Mouse (Mus musculus): ENCODE measurements around the gene Arhgap25. TPM values are rescaled to one million over a fixed set of nuclear protein-coding genes. Genes with fewer than 3 reads are reported as not detected.

Gene Arhgap25
- polyA plus RNA-seq, 1 experiment from 2014 or later, result 4.4 TPM

GRCm38 (mm10) chr6:87467373-87467772, 65.7 kb downstream of the Arhgap25 start:
- Histone ChIP-seq H3K4me1 (peaks cover 14% of the 10 kb centered on the region), H3K4me3 (no peak overlapping the region), H3K9me3 (no peaks in the 10 kb centered on the region), H3K27me3 (no peaks in the 10 kb centered on the region), H3K36me3 (no peaks in the 10 kb centered on the region; the same call in 1 of the 2 replicates), H3K4me2 (replicated peaks) (no peak overlapping the region), H3K9ac (no peak overlapping the region), H3K27ac (no peak overlapping the region)
- 91% methylated on average over 1 of the region's 1 CpGs for WGBS
- no peak for ATAC-seq (ENCODE audit: low FRiP score, low read depth)

- H3K9ac ChIP-seq, result peak overlapping the region; percentile 25; the same call in 1 of the 2 replicates
- 7% methylated on average over 12 of the region's 12 CpGs for WGBS
- peaks cover 14% of the 10 kb centered on the region for H3K4me1 ChIP-seq
- no peak overlapping the region for H3K27ac ChIP-seq
- no peaks in the 10 kb centered on the region for H3K9me3 ChIP-seq
- 0 out of 2 replicates have a peak overlapping the region, but pooled peaks have one; percentile 2 for H3K4me3 ChIP-seq
- H3K36me3 ChIP-seq, result no peaks in the 10 kb centered on the region; the same call in 1 of the 2 replicates
- peak; percentile 48; the same call in 1 of the 2 replicates for ATAC-seq (ENCODE audit: low FRiP score, low read depth)
- no peaks in the 10 kb centered on the region for H3K27me3 ChIP-seq
- H3K4me2 ChIP-seq (replicated peaks), result peak overlapping the region; percentile 51
Measured at GRCm38 (mm10) chr6:87466221-87466620, 66.8 kb downstream of the Arhgap25 start.

DNA sequence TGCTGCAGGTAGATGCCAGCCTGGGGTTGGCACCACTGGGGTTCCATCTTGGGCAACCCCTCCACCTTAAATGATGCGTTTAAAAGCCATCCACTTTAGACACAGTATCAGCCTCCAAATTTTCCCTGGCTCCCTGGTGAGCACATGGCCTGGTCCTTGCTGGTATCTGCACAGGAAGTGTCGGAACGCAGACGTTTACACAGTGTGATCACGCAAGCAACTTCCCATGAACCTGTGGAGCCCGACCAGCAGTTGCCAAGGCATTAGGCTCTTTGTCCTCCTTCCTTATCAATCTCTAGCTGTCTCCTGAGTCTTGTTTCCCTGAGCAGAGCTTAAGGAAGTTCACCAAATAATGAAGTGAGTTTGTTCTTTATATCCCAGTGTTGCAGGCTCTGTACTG, 77.6 kb downstream of the Arhgap25 start:
- Histone ChIP-seq H3K9me3 (no peaks in the 10 kb centered on the region), H3K9ac (no peak overlapping the region), H3K27ac (no peak overlapping the region), H3K4me1 (no peaks in the 10 kb centered on the region), H3K4me2 (replicated peaks) (no peak overlapping the region), H3K4me3 (no peak overlapping the region), H3K27me3 (no peaks in the 10 kb centered on the region), H3K36me3 (no peaks in the 10 kb centered on the region)
- no peak for ATAC-seq (ENCODE audit: low FRiP score, low read depth)
- WGBS, result 70% methylated on average over 6 of the region's 6 CpGs

DNA sequence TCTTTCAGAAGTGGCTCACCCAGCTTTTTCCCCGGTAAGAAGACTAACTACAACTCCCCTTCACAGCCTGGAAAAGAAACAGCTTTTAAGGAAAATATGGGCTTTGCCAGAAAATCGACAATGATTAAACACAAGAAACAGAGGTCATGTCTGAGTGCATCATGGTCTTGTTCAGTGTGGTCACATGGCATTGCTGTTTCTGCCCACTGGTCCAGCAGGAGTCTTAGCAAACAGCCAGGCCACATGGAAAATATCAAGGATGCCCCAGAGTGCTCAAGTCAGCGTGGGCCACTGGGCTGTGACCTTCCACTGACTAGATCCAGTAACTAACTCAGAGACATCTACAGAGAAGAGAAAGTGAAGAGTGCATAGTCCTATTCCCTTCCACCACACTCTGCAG, 81.3 kb downstream of the Arhgap25 start:
- 64% methylated on average over 3 of the region's 3 CpGs for WGBS
- H3K4me2 ChIP-seq (replicated peaks), result no peak overlapping the region
- no peaks in the 10 kb centered on the region for H3K9me3 ChIP-seq
- ATAC-seq (ENCODE audit: low FRiP score, low read depth), result no peak
- no peaks in the 10 kb centered on the region for H3K27me3 ChIP-seq
- H3K27ac ChIP-seq, result no peak overlapping the region
- no peaks in the 10 kb centered on the region for H3K36me3 ChIP-seq
- H3K9ac ChIP-seq, result no peak overlapping the region
- H3K4me1 ChIP-seq, result 0 out of 2 replicates have a peak, but pooled peaks cover 4% of the 10 kb centered on the region
- H3K4me3 ChIP-seq, result no peak overlapping the region

GRCm38 (mm10) chr6:87451016-87451415, 82.0 kb downstream of the Arhgap25 start:
- H3K9me3 ChIP-seq, result no peaks in the 10 kb centered on the region
- WGBS, result 70% methylated on average over 3 of the region's 3 CpGs

GRCm38 (mm10) chr6:87449534-87449933, 83.5 kb downstream of the Arhgap25 start:
- Histone ChIP-seq H3K27ac (no peak overlapping the region), H3K4me2 (replicated peaks) (no peak overlapping the region), H3K9ac (no peak overlapping the region), H3K27me3 (no peaks in the 10 kb centered on the region), H3K4me1 (0 out of 2 replicates have a peak, but pooled peaks cover 4% of the 10 kb centered on the region), H3K36me3 (no peaks in the 10 kb centered on the region), H3K4me3 (no peak overlapping the region), H3K9me3 (no peaks in the 10 kb centered on the region)
- WGBS, result 72% methylated on average over 3 of the region's 3 CpGs
- ATAC-seq (ENCODE audit: low FRiP score, low read depth), result no peak

More at GRCm38 (mm10) chr6:87451016-87451415, 82.0 kb downstream of the Arhgap25 start:
- 0 out of 2 replicates have a peak, but pooled peaks cover 4% of the 10 kb centered on the region for H3K4me1 ChIP-seq
- no peak overlapping the region for H3K9ac ChIP-seq
- H3K36me3 ChIP-seq, result no peaks in the 10 kb centered on the region
- H3K27ac ChIP-seq, result no peak overlapping the region
- H3K4me3 ChIP-seq, result no peak overlapping the region
- no peaks in the 10 kb centered on the region for H3K27me3 ChIP-seq
- H3K4me2 ChIP-seq (replicated peaks), result no peak overlapping the region
- no peak for ATAC-seq (ENCODE audit: low FRiP score, low read depth)

GRCm38 (mm10) chr6:87447217-87447616, 85.8 kb downstream of the Arhgap25 start:
- ATAC-seq (ENCODE audit: low FRiP score, low read depth), result no peak
- no peak overlapping the region for H3K9ac ChIP-seq
- H3K36me3 ChIP-seq, result no peaks in the 10 kb centered on the region
- H3K4me1 ChIP-seq, result 0 out of 2 replicates have a peak, but pooled peaks cover 4% of the 10 kb centered on the region
- no peaks in the 10 kb centered on the region for H3K27me3 ChIP-seq
- H3K4me3 ChIP-seq, result no peak overlapping the region
- no peak overlapping the region for H3K4me2 ChIP-seq (replicated peaks)
- WGBS, result 87% methylated on average over 4 of the region's 4 CpGs
- no peaks in the 10 kb centered on the region for H3K9me3 ChIP-seq
- H3K27ac ChIP-seq, result no peak overlapping the region

- 87% methylated on average over 7 of the region's 7 CpGs for WGBS
- ATAC-seq (ENCODE audit: low FRiP score, low read depth), result no peak
Measured at GRCm38 (mm10) chr6:87445222-87445621, 87.8 kb downstream of the Arhgap25 start.

DNA sequence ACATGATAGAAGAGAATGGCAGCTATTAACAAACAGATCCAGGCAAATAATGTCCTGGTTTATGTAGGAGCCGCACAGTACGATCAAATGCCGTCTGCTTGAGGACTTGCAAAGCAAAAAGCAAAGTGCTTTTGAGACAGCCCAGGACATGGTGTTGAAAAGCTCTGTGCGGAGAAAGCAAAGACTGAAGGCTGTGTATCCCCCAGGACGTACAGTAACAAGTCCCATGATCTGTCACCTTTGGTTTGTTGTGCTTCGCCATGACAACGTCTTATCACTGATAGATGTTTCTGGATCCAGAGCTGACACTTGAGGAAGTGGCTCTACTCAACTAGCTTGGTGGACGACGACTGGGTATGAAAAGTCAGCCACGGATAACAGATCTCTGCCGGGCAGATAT, 89.8 kb downstream of the Arhgap25 start:
- no peak overlapping the region for H3K4me2 ChIP-seq (replicated peaks)
- WGBS, result 86% methylated on average over 11 of the region's 11 CpGs
- H3K4me1 ChIP-seq, result no peaks in the 10 kb centered on the region
- no peak overlapping the region for H3K9ac ChIP-seq
- H3K27me3 ChIP-seq, result no peaks in the 10 kb centered on the region
- H3K36me3 ChIP-seq, result no peaks in the 10 kb centered on the region
- ATAC-seq (ENCODE audit: low FRiP score, low read depth), result no peak
- no peaks in the 10 kb centered on the region for H3K9me3 ChIP-seq
- no peak overlapping the region for H3K4me3 ChIP-seq
- H3K27ac ChIP-seq, result no peak overlapping the region

More at GRCm38 (mm10) chr6:87445222-87445621, 87.8 kb downstream of the Arhgap25 start:
- Histone ChIP-seq H3K27ac (no peak overlapping the region), H3K4me2 (replicated peaks) (no peak overlapping the region), H3K27me3 (no peaks in the 10 kb centered on the region), H3K36me3 (no peaks in the 10 kb centered on the region), H3K9me3 (no peaks in the 10 kb centered on the region), H3K4me3 (no peak overlapping the region), H3K9ac (no peak overlapping the region), H3K4me1 (0 out of 2 replicates have a peak, but pooled peaks cover 4% of the 10 kb centered on the region)

DNA sequence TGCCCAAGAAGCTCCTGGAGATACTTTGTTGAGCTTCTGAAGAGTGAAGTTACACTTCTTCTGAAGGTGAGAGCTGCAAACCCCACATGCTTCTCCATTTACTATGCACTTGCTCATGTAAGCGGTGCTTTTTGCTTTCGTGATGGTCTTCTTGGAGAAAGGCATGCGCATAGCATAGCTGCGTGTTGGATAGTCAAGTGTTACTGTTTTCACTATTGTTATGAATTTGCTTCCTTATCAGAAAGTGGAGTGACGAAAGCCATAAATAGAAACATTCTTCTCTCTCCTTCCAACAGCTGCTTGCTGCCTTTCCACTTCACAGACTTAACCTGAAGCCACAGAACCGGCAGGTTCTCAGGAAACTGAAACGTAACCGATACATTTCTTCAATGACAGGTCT, 96.3 kb downstream of the Arhgap25 start:
- Histone ChIP-seq H3K9ac (no peak overlapping the region), H3K27ac (no peak overlapping the region), H3K27me3 (no peaks in the 10 kb centered on the region), H3K9me3 (no peaks in the 10 kb centered on the region), H3K4me2 (replicated peaks) (no peak overlapping the region), H3K36me3 (no peaks in the 10 kb centered on the region), H3K4me1 (no peaks in the 10 kb centered on the region), H3K4me3 (no peak overlapping the region)
- WGBS, result 88% methylated on average over 8 of the region's 8 CpGs
- ATAC-seq (ENCODE audit: low FRiP score, low read depth), result no peak

GRCm38 (mm10) chr6:87435791-87436190, 97.3 kb downstream of the Arhgap25 start:
- H3K9me3 ChIP-seq, result no peaks in the 10 kb centered on the region
- no peaks in the 10 kb centered on the region for H3K36me3 ChIP-seq
- no peaks in the 10 kb centered on the region for H3K27me3 ChIP-seq
- no peak overlapping the region for H3K4me3 ChIP-seq
- no peak overlapping the region for H3K27ac ChIP-seq
- WGBS, result 93% methylated on average over 3 of the region's 3 CpGs
- no peak for ATAC-seq (ENCODE audit: low FRiP score, low read depth)
- H3K9ac ChIP-seq, result no peak overlapping the region
- no peaks in the 10 kb centered on the region for H3K4me1 ChIP-seq
- no peak overlapping the region for H3K4me2 ChIP-seq (replicated peaks)

DNA sequence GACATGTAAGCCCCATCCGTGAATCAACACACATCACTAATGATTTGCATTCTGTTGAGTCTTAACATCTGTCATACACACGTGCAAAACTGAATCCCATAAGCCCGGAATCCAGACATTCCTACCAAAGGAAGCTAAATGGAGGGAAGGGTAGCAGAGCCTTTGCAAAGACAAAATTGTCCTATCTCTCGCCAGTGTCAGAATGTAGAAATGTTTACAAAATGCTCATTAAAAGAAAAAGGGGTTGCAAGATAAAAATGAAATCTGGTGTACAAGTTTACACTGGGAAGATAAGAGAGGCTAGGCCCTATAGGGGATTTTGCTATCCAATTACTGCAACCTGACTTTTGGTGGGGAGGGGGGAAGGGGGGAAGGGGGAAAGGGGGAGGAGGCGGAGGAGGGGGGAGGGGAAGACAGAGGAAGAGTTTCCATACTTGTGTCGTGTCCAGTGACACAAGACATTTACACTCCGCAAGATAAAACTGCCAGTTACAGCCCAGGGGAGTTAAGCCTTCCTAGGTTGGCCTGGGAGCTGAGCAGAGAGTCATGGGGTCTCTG, 104.5 kb downstream of the Arhgap25 start, which contains the start of gene Bmp10:
Bmp10 (plus strand) TSS at position 508 of the 558 bp plus-strand sequence.
- Histone ChIP-seq H3K4me1 (no peaks in the 10 kb centered on the region), H3K36me3 (no peaks in the 10 kb centered on the region), H3K4me3 (no peak within 1 kb of the TSS), H3K27ac (no peak within 1 kb of the TSS), H3K9me3 (no peaks in the 10 kb centered on the region), H3K4me2 (replicated peaks) (no peak within 1 kb of the TSS), H3K27me3 (no peaks in the 10 kb centered on the region), H3K9ac (no peak within 1 kb of the TSS)
- WGBS, result 61% methylated on average over 7 of the region's 7 CpGs
- ATAC-seq (ENCODE audit: low FRiP score, low read depth), result no peak

DNA sequence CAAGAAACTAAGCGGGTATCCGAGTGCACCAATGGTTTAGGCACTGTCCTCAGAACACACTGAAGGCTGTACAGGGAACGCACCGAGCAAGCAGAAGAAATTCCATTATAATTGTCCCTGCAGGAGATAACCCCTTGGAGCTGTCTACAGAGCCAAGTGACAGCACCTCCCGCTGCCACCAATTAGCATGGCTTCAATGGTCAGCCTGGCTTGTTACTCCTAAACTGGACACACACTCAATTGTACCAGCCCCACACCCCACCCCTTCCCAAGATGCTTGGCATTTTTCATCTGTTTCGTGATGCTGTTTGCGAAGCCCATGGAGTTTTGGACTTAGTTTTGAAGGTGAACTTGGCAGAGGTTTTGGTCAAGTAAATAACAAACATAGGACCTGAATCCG, 105.4 kb downstream of the Arhgap25 start:
- Histone ChIP-seq H3K4me3 (no peak overlapping the region), H3K4me1 (no peaks in the 10 kb centered on the region), H3K9ac (no peak overlapping the region), H3K9me3 (no peaks in the 10 kb centered on the region), H3K4me2 (replicated peaks) (no peak overlapping the region), H3K27ac (no peak overlapping the region), H3K27me3 (no peaks in the 10 kb centered on the region), H3K36me3 (no peaks in the 10 kb centered on the region)
- 82% methylated on average over 8 of the region's 8 CpGs for WGBS
- ATAC-seq (ENCODE audit: low FRiP score, low read depth), result no peak

Data from limb, embryonic 13.5 days (tissue).